Mouse (Mus musculus) spleen, adult 2 months (tissue): ENCODE measurements around the gene Osbpl3.

Source experiments
- CTCF ChIP-seq: fragments of 200-500 bp; IDR thresholded peaks from 2 replicates; pipeline ENCODE4 v1.5.1; 2011; ENCODE audit warnings: mild to moderate bottlenecking, inconsistent platforms; ENCODE audit not compliant: insufficient read depth, insufficient read length, insufficient replicate concordance; ENCODE audit errors: extremely low read depth
- POLR2A ChIP-seq: fragments of 200-500 bp; IDR thresholded peaks from 2 replicates; pipeline ENCODE4 v1.6.1; 2011; ENCODE audit warnings: low read depth, low read length, inconsistent platforms

DNA sequence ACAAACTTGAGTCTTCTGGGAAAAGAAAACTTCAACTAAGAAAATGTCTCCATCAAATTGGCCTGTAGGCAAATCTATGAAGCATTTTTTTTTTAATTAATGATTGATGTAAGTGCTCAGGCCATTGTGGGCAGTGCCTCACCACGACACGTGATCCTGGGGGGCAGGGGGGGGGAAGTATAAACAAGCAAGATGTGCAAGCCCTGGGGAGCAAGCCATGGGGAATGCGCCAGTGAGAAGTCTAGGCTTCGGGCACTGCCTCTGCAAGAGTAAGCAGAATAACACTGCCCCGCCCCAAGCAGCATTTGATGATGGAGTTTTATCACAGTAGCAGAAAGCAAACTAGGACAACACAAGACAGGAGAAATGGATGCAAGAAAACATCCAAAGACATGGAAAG lies 58.9 kb downstream of the Osbpl3 start:
- TF ChIP-seq CTCF (no peak), POLR2A (no peak)
